Mouse (Mus musculus) right cerebral cortex, postnatal 36 days (tissue): Measurements from ENCODE around the gene Tmprss3.

Experiments
- DNase-seq, 2 experiments: peaks; one replicate each; pipeline ENCODE4 v3.0.0; 2022; ENCODE audit warnings: low spot score in 2 of 2, mixed read lengths in 1 of 2

Gene Tmprss3

GRCm38 (mm10) chr17:31198877-31199276 is at the start of gene Tmprss3:
Gene Tmprss3 (minus strand): TSS chr17:31198977.
- no peak for DNase-seq

- no peak for DNase-seq
These were observed 48.4 kb upstream of the Tmprss3 start for GRCm38 (mm10) chr17:31247144-31247543.

GRCm38 (mm10) chr17:31245321-31245720 is 46.5 kb upstream of the Tmprss3 start:
- no peak for DNase-seq

GRCm38 (mm10) chr17:31242764-31243163 is 44.0 kb upstream of the Tmprss3 start:
- DNase-seq: no peak

- DNase-seq: no peak
These were observed 42.4 kb upstream of the Tmprss3 start for GRCm38 (mm10) chr17:31241156-31241555.

GRCm38 (mm10) chr17:31238234-31239020 is 39.6 kb upstream of the Tmprss3 start:
- DNase-seq: no peak

- DNase-seq: no peak
These were observed 37.1 kb upstream of the Tmprss3 start for GRCm38 (mm10) chr17:31235915-31236314.

GRCm38 (mm10) chr17:31232251-31233010 is 33.7 kb upstream of the Tmprss3 start:
- DNase-seq: no peak

- no peak for DNase-seq
These were observed 33.0 kb upstream of the Tmprss3 start for GRCm38 (mm10) chr17:31231780-31232179.

- no peak for DNase-seq
These were observed 28.2 kb upstream of the Tmprss3 start for GRCm38 (mm10) chr17:31226931-31227330.

GRCm38 (mm10) chr17:31226368-31226767 is 27.6 kb upstream of the Tmprss3 start:
- peak in 1 of 2 experiments; percentile 48 for DNase-seq

GRCm38 (mm10) chr17:31224591-31224990 is 25.8 kb upstream of the Tmprss3 start:
- DNase-seq: no peak

GRCm38 (mm10) chr17:31223835-31224234 is 25.1 kb upstream of the Tmprss3 start:
- DNase-seq: no peak

GRCm38 (mm10) chr17:31222810-31223310 is 24.1 kb upstream of the Tmprss3 start:
- no peak for DNase-seq

- no peak for DNase-seq
These were observed 17.5 kb upstream of the Tmprss3 start for GRCm38 (mm10) chr17:31216068-31216955.

GRCm38 (mm10) chr17:31211881-31212280 is 13.1 kb upstream of the Tmprss3 start:
- DNase-seq: no peak

- no peak for DNase-seq
These were observed 11.5 kb upstream of the Tmprss3 start for GRCm38 (mm10) chr17:31210299-31210698.

- DNase-seq: no peak
These were observed 10.7 kb upstream of the Tmprss3 start for GRCm38 (mm10) chr17:31209376-31209930.

- no peak for DNase-seq
These were observed 9.9 kb upstream of the Tmprss3 start for GRCm38 (mm10) chr17:31208654-31209053.

GRCm38 (mm10) chr17:31207771-31208334 is 9.1 kb upstream of the Tmprss3 start, which contains the start of gene Ubash3a:
Gene Ubash3a (plus strand): TSS chr17:31207873.
- no peak for DNase-seq

GRCm38 (mm10) chr17:31196283-31196682 is 2.5 kb downstream of the Tmprss3 start:
- no peak for DNase-seq
